Mouse (Mus musculus): ENCODE data around the gene Ssx9. TPM values are rescaled to one million over a fixed set of nuclear protein-coding genes. Genes with fewer than 3 reads are reported as not detected.
A peak's percentile ranks its signal among the peaks of the same experiment; 100 is the strongest.
"Not testable (repeated sequence)": the region's sequence is repeated elsewhere in the genome, so short reads cannot be mapped to it uniquely, and the experiment has no call there.

The Ssx9 gene
- total RNA-seq (2021) (not detected), polyA plus RNA-seq (2012; rRNA removed) (not detected in 2 replicates)
- long read RNA-seq, result 0 reads

DNA sequence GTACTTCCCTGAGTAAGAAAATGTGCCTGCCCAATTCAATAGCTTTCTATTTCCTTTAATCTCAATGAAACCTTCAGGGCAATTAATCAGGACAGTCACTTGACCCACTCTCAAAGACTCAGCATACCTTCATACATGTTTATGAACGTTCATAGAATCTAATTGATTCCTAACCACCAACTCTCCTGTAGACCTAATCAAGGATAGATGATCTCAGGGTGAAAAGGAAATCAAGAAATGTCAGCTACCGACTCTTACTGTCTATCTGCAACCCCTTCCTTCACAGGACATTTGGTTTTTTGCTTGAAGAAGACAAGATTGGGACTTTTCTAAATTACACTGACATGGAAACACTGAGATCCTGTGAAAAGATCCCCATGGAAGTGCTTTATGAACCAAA, at the start of gene Ssx9:
TSS of gene Ssx9 (plus strand) at position 301 of the 400 bp plus-strand sequence.
- H3K4me1 ChIP-seq (ENCODE audit: control insufficient read depth, insufficient read depth, low read length); DNase-seq; H3K9ac ChIP-seq (ENCODE audit: low read depth, low read length); H3K4me3 ChIP-seq; intact Hi-C loops (cut with DNase I); H3K27me3 ChIP-seq (ENCODE audit: control insufficient read depth, insufficient read depth, low read length); H3K36me3 ChIP-seq (ENCODE audit: control insufficient read depth, insufficient read depth, low read length); H3K27ac ChIP-seq; H3K79me2 ChIP-seq (replicated peaks; ENCODE audit: control insufficient read depth, insufficient read depth, low read length): not testable (repeated sequence)
- 49% methylated on average over 2 of the region's 2 CpGs for WGBS

- TF ChIP-seq POLR2A (IDR thresholded peaks at IDR 0.05; ENCODE audit: insufficient read depth, low read depth, low read length), result no peak
- peak; percentile 47 for TF ChIP-seq CTCF (IDR thresholded peaks at IDR 0.05)
- no peak for TF ChIP-seq EP300 (IDR thresholded peaks at IDR 0.05; ENCODE audit: insufficient read depth, low read depth, low read length)
- intact Hi-C loops (cut with DNase I), result loop anchor here (2.0 kb wide), 1 partner anchor 120 kb away; no protein-coding TSS in a partner anchor
- Histone ChIP-seq H3K9ac (ENCODE audit: low read depth, low read length) (no peak overlapping the region), H3K36me3 (ENCODE audit: control insufficient read depth, insufficient read depth, low read length) (no peaks in the 10 kb centered on the region), H3K4me3 (no peak overlapping the region), H3K4me1 (ENCODE audit: control insufficient read depth, insufficient read depth, low read length) (no peaks in the 10 kb centered on the region), H3K27ac (no peak overlapping the region), H3K27me3 (ENCODE audit: control insufficient read depth, insufficient read depth, low read length) (no peaks in the 10 kb centered on the region), H3K79me2 (replicated peaks; ENCODE audit: control insufficient read depth, insufficient read depth, low read length) (no peaks in the 10 kb centered on the region)
- peak in 1 of 2 experiments; percentile 17 for DNase-seq
- 45% methylated on average over 5 of the region's 5 CpGs for WGBS
These were observed 15.3 kb upstream of the Ssx9 start for GRCm38 (mm10) chrX:8732907-8733306.

GRCm38 (mm10) chrX:8803391-8803790, 55.2 kb downstream of the Ssx9 start, which contains the start of gene Ssxb5:
TSS of gene Ssxb5 (plus strand) at chrX:8803691.
- WGBS, result 64% methylated on average over 4 of the region's 4 CpGs
- intact Hi-C loops (cut with DNase I); DNase-seq: not testable (repeated sequence)

More at GRCm38 (mm10) chrX:8803391-8803790, 55.2 kb downstream of the Ssx9 start, which contains the start of gene Ssxb5:
- not testable (repeated sequence) for H3K4me3 ChIP-seq; H3K79me2 ChIP-seq (replicated peaks; ENCODE audit: control insufficient read depth, insufficient read depth, low read length); H3K27ac ChIP-seq; H3K9ac ChIP-seq (ENCODE audit: low read depth, low read length); H3K4me1 ChIP-seq (ENCODE audit: control insufficient read depth, insufficient read depth, low read length); H3K36me3 ChIP-seq (ENCODE audit: control insufficient read depth, insufficient read depth, low read length); H3K27me3 ChIP-seq (ENCODE audit: control insufficient read depth, insufficient read depth, low read length)

Other genes starting within 250 kb of the Ssx9 start
- gene Gm14459, start 223.5 kb upstream of the Ssx9 start, total RNA-seq (2021), result not detected
- not detected in 2 replicates for gene Gm14459, start 223.5 kb upstream of the Ssx9 start, polyA plus RNA-seq (2012; rRNA removed)
- gene Ssxb6, start 200.2 kb upstream of the Ssx9 start, total RNA-seq (2021), result not detected
- not detected in 2 replicates for gene Ssxb6, start 200.2 kb upstream of the Ssx9 start, polyA plus RNA-seq (2012; rRNA removed)
- gene Ssxb3, start 156.6 kb upstream of the Ssx9 start, total RNA-seq (2021), result not detected
- not detected in 2 replicates for gene Ssxb3, start 156.6 kb upstream of the Ssx9 start, polyA plus RNA-seq (2012; rRNA removed)
- not detected for gene Ssxb8, start 57.6 kb upstream of the Ssx9 start, total RNA-seq (2021)
- gene Ssxb8, start 57.6 kb upstream of the Ssx9 start, polyA plus RNA-seq (2012; rRNA removed), result not detected in 2 replicates
- not detected for gene Ssxb5, start 55.3 kb downstream of the Ssx9 start, total RNA-seq (2021)
- not detected in 2 replicates for gene Ssxb5, start 55.3 kb downstream of the Ssx9 start, polyA plus RNA-seq (2012; rRNA removed)
- not detected for gene Gm6592, start 95.6 kb downstream of the Ssx9 start, total RNA-seq (2021)
- gene Gm6592, start 95.6 kb downstream of the Ssx9 start, polyA plus RNA-seq (2012; rRNA removed), result not detected in 2 replicates
- not detected for gene Gm5751, start 125.8 kb downstream of the Ssx9 start, total RNA-seq (2021)
- not detected in 2 replicates for gene Gm5751, start 125.8 kb downstream of the Ssx9 start, polyA plus RNA-seq (2012; rRNA removed)
- gene B630019K06Rik, start 143.9 kb downstream of the Ssx9 start, total RNA-seq (2021), result 1 to 10 TPM in 1 of 2 experiments, under 1 TPM in 1; 0.91 to 1.0 TPM
- gene B630019K06Rik, start 143.9 kb downstream of the Ssx9 start, polyA plus RNA-seq (2012; rRNA removed), result 0.44 and 0.45 TPM in 2 replicates
- gene Fthl17b, start 214.5 kb downstream of the Ssx9 start, total RNA-seq (2021), result not detected
- gene Fthl17b, start 214.5 kb downstream of the Ssx9 start, polyA plus RNA-seq (2012; rRNA removed), result not detected in 2 replicates
- not detected for gene Fthl17c, start 228.1 kb downstream of the Ssx9 start, total RNA-seq (2021)
- gene Fthl17c, start 228.1 kb downstream of the Ssx9 start, polyA plus RNA-seq (2012; rRNA removed), result not detected in 2 replicates
- gene Fthl17d, start 238.3 kb downstream of the Ssx9 start, total RNA-seq (2021), result not detected
- gene Fthl17d, start 238.3 kb downstream of the Ssx9 start, polyA plus RNA-seq (2012; rRNA removed), result not detected in 2 replicates

All from heart, adult 2 months (tissue).